ENCODE assay signal across 20 mouse cellular contexts in genomic region chr8:128470097-128470496, GRCm38 (mm10).
DNase-seq lines count a peak whose midpoint lies in the region; ATAC-seq and TF ChIP-seq lines count a peak whose summit lies in the region.
"Had no signal": no experiment of that assay in that cellular context is flagged by ENCODE, and none has a peak within 500 bp of the region (broad histone marks: within the 10 kb centered on the region; RNA-seq: fewer than 3 reads in every experiment).

No protein-coding gene starts in this region.

- H3K27ac ChIP-seq in heart, embryonic 14.5 days (replicated peaks in 1 of 2; ENCODE audit: control insufficient read depth in 1 of 2, insufficient read depth in 1 of 2, low read depth in 2 of 2, low read length in 2 of 2) = peak overlapping the region; percentile 12 to 50; a peak in 2 of 4 replicates
- H3K27ac ChIP-seq in kidney, postnatal 0 days = 0 out of 2 replicates have a peak overlapping the region, but pooled peaks have one; percentile 1
- H3K27ac ChIP-seq in brown adipose tissue, adult 24 weeks (replicated peaks; ENCODE audit: low read depth, low read length) = 0 out of 2 replicates have a peak overlapping the region, but pooled peaks have one; percentile 12
- peak overlapping the region; percentile 20; the same call in 1 of the 2 replicates for H3K27ac ChIP-seq in embryonic fibroblast, embryonic 13.5 days (ENCODE audit: insufficient read depth, low read length)
- H3K27ac ChIP-seq: embryonic facial prominence, embryonic 10.5 days; forebrain, embryonic 10.5 days; gastrocnemius, adult 2 months; hindbrain, embryonic 12.5 days had no signal

- no peak; the same call in 1 of the 2 replicates for ATAC-seq in heart, embryonic 14.5 days (ENCODE audit: insufficient number of reproducible peaks, insufficient read depth, low FRiP score, low read depth)
- ATAC-seq in kidney, postnatal 0 days (replicated peaks; ENCODE audit: low FRiP score, low read depth) = no peak
- ATAC-seq: hindbrain, embryonic 16.5 days; inflammation-experienced regulatory T-cells, adult 6 months; intestine, postnatal 0 days had no signal

- no peak for TF ChIP-seq POLR2A in embryonic fibroblast, embryonic 13.5 days (IDR thresholded peaks at IDR 0.05; ENCODE audit: low read depth, low read length)

- 26% methylated on average over 2 of the region's 2 CpGs for WGBS in heart, embryonic 14.5 days
- WGBS in kidney, postnatal 0 days = 33% methylated on average over 2 of the region's 2 CpGs

- no peak for DNase-seq in heart, postnatal 4 days
- peak; percentile 61 for DNase-seq in kidney, postnatal 0 days (ENCODE audit: low spot score)
- DNase-seq in kidney, postnatal 10 days = no peak
- DNase-seq: adrenal gland, adult 2 months; adrenal gland, postnatal 25 days; cerebellum, adult 2 months; cerebellum, postnatal 10 days; gastrocnemius, adult 2 months; gastrocnemius, postnatal 25 days; heart, postnatal 10 days had no signal

- peaks cover 92% of the 10 kb centered on the region for H3K36me3 ChIP-seq in heart, embryonic 14.5 days (ENCODE audit: control insufficient read depth, insufficient read depth, low read length)
- H3K36me3 ChIP-seq in kidney, postnatal 0 days (ENCODE audit: insufficient read depth, low read length) = peaks cover 17% of the 10 kb centered on the region
- H3K36me3 ChIP-seq: forebrain, embryonic 10.5 days had no signal

- no peak overlapping the region for H3K4me2 ChIP-seq in heart, embryonic 14.5 days (ENCODE audit: low read length)
- no peak overlapping the region for H3K4me2 ChIP-seq in kidney, postnatal 0 days (ENCODE audit: low read length)
- H3K4me2 ChIP-seq: hindbrain, embryonic 12.5 days had no signal

- no peaks in the 10 kb centered on the region for H3K9me3 ChIP-seq in heart, embryonic 14.5 days (ENCODE audit: control insufficient read depth, low read length)
- H3K9me3 ChIP-seq in kidney, postnatal 0 days (replicated peaks; ENCODE audit: low read length) = no peaks in the 10 kb centered on the region
- H3K9me3 ChIP-seq: embryonic facial prominence, embryonic 10.5 days; forebrain, embryonic 10.5 days; hindbrain, embryonic 12.5 days had no signal

- no peak for TF ChIP-seq CTCF in kidney, postnatal 0 days (IDR thresholded peaks at IDR 0.05; ENCODE audit: low read depth)
- TF ChIP-seq CTCF in embryonic fibroblast, embryonic 13.5 days (IDR thresholded peaks at IDR 0.05; ENCODE audit: borderline replicate concordance, insufficient read depth, low read length) = no peak

- H3K4me1 ChIP-seq in heart, embryonic 14.5 days (ENCODE audit: control insufficient read depth in 2 of 2, insufficient read depth in 2 of 2, low read length in 2 of 2) = peaks cover 2 to 30% of the 10 kb centered on the region in 2 experiments
- H3K4me1 ChIP-seq in kidney, postnatal 0 days (replicated peaks; ENCODE audit: insufficient read depth, low read length) = no peaks in the 10 kb centered on the region
- peaks cover 22% of the 10 kb centered on the region for H3K4me1 ChIP-seq in brown adipose tissue, adult 24 weeks (ENCODE audit: control insufficient read depth, insufficient read depth, insufficient read length, low read length)
- H3K4me1 ChIP-seq in embryonic fibroblast, embryonic 13.5 days (ENCODE audit: control insufficient read depth, insufficient read depth, low read length) = peaks cover 8% of the 10 kb centered on the region
- H3K4me1 ChIP-seq: forebrain, embryonic 10.5 days; hindbrain, embryonic 12.5 days had no signal

- no peak overlapping the region for H3K4me3 ChIP-seq in heart, embryonic 14.5 days (ENCODE audit: control insufficient read depth in 1 of 2, insufficient read depth in 1 of 2, low read depth in 1 of 2, low read length in 2 of 2)
- H3K4me3 ChIP-seq in kidney, postnatal 0 days (replicated peaks; ENCODE audit: low read depth, low read length) = no peak overlapping the region
- no peak overlapping the region for H3K4me3 ChIP-seq in brown adipose tissue, adult 24 weeks (ENCODE audit: insufficient read depth, low read depth, low read length)
- H3K4me3 ChIP-seq in embryonic fibroblast, embryonic 13.5 days (ENCODE audit: insufficient read depth, low read length) = no peak overlapping the region
- H3K4me3 ChIP-seq: embryonic facial prominence, embryonic 10.5 days; erythroblast, embryonic 14.5 days; forebrain, embryonic 10.5 days; gastrocnemius, adult 2 months; hindbrain, embryonic 12.5 days had no signal

- H3K9ac ChIP-seq in heart, embryonic 14.5 days (ENCODE audit: low read length) = no peak overlapping the region
- H3K9ac ChIP-seq in kidney, postnatal 0 days (ENCODE audit: low read depth, low read length) = no peak overlapping the region
- H3K9ac ChIP-seq: hindbrain, embryonic 12.5 days had no signal

- no peaks in the 10 kb centered on the region for H3K27me3 ChIP-seq in heart, embryonic 14.5 days (ENCODE audit: control insufficient read depth, insufficient read depth, low read length)
- no peaks in the 10 kb centered on the region for H3K27me3 ChIP-seq in kidney, postnatal 0 days (ENCODE audit: insufficient read depth, low read length)
- H3K27me3 ChIP-seq: hindbrain, embryonic 12.5 days had no signal
